ENCODE assay signal across 22 mouse cellular contexts in the genomic region with DNA sequence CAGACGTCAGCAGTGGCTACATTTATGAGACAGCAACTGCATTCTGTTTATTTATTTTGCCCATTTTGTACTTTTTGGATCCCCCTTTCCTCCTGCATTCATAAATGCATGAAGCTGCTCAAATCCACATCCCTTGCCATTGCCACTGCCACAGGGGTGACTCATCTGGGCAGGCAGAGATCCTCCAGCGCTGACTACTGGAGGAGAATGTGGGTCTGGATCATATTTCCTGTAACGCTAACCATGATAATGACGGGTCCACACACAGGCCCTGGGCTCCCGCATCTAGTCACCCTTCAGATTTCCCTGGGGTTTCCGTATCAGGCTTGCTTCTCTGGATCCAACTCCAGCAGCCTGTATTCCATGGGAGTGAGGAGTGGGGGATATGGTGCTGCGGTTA.
DNase-seq lines count a peak whose midpoint lies in the region; ATAC-seq and TF ChIP-seq lines count a peak whose summit lies in the region.
"Had no signal": no experiment of that assay in that cellular context is flagged by ENCODE, and none has a peak within 500 bp of the region (broad histone marks: within the 10 kb centered on the region; RNA-seq: fewer than 3 reads in every experiment).

No protein-coding gene starts in this region.

- no peak for TF ChIP-seq POLR2A in myocyte (IDR thresholded peaks at IDR 0.05; ENCODE audit: insufficient read length, low read depth)

- H3K9me3 ChIP-seq in heart, embryonic 13.5 days: peaks cover 4% of the 10 kb centered on the region; the same call in 1 of the 2 replicates
- H3K9me3 ChIP-seq in kidney, embryonic 14.5 days (ENCODE audit: control insufficient read depth, low read length): peaks cover 6% of the 10 kb centered on the region; the same call in 1 of the 2 replicates
- H3K9me3 ChIP-seq in kidney, embryonic 15.5 days (replicated peaks): 0 out of 2 replicates have a peak, but pooled peaks cover 2% of the 10 kb centered on the region
- H3K9me3 ChIP-seq: forebrain, embryonic 10.5 days; heart, embryonic 10.5 days; hindbrain, embryonic 12.5 days had no signal

- POLR2A ChIA-PET in Patski (lab: Charles Lee): no interaction called here

- H3K36me3 ChIP-seq in heart, embryonic 13.5 days: peaks cover 12% of the 10 kb centered on the region
- no peaks in the 10 kb centered on the region for H3K36me3 ChIP-seq in C2C12 (ENCODE audit: control insufficient read depth, insufficient read depth)
- no peaks in the 10 kb centered on the region for H3K36me3 ChIP-seq in myocyte (ENCODE audit: control insufficient read depth, insufficient read depth)
- no peaks in the 10 kb centered on the region for H3K36me3 ChIP-seq in kidney, embryonic 14.5 days (ENCODE audit: control insufficient read depth, insufficient read depth, low read length)
- no peaks in the 10 kb centered on the region for H3K36me3 ChIP-seq in kidney, embryonic 15.5 days
- H3K36me3 ChIP-seq: forebrain, embryonic 10.5 days; hindbrain, embryonic 12.5 days had no signal

- CTCF ChIA-PET in Patski (lab: Charles Lee): no interaction called here

- H3K27me3 ChIP-seq in heart, embryonic 13.5 days (replicated peaks): no peaks in the 10 kb centered on the region
- H3K27me3 ChIP-seq in C2C12 (ENCODE audit: control insufficient read depth, insufficient read depth, insufficient read length): no peaks in the 10 kb centered on the region
- no peaks in the 10 kb centered on the region for H3K27me3 ChIP-seq in Patski
- H3K27me3 ChIP-seq in myocyte (ENCODE audit: control insufficient read depth, insufficient read depth, insufficient read length): no peaks in the 10 kb centered on the region
- H3K27me3 ChIP-seq in kidney, embryonic 14.5 days (ENCODE audit: control insufficient read depth, insufficient read depth, low read length): no peaks in the 10 kb centered on the region
- H3K27me3 ChIP-seq in kidney, embryonic 15.5 days: no peaks in the 10 kb centered on the region
- H3K27me3 ChIP-seq: hindbrain, embryonic 12.5 days had no signal

- WGBS in heart, embryonic 13.5 days: 50% methylated on average over 7 of the region's 7 CpGs
- 72% methylated on average over 7 of the region's 7 CpGs for WGBS in kidney, embryonic 14.5 days
- 59% methylated on average over 7 of the region's 7 CpGs for WGBS in kidney, embryonic 15.5 days

- peaks cover 53% of the 10 kb centered on the region for H3K4me1 ChIP-seq in heart, embryonic 13.5 days
- H3K4me1 ChIP-seq in kidney, embryonic 14.5 days (ENCODE audit: control insufficient read depth, insufficient read depth, low read length): no peaks in the 10 kb centered on the region
- H3K4me1 ChIP-seq in kidney, embryonic 15.5 days: peaks cover 20% of the 10 kb centered on the region

- no peak overlapping the region for H3K4me3 ChIP-seq in heart, embryonic 13.5 days
- H3K4me3 ChIP-seq in C2C12 (ENCODE audit: insufficient read depth, poor library complexity, severe bottlenecking) (no peak overlapping the region), myocyte (no peak overlapping the region)
- no peak overlapping the region for H3K4me3 ChIP-seq in kidney, embryonic 14.5 days (ENCODE audit: low read length)
- H3K4me3 ChIP-seq in kidney, embryonic 15.5 days (replicated peaks): no peak overlapping the region
- H3K4me3 ChIP-seq: erythroblast, embryonic 14.5 days; forebrain, embryonic 10.5 days; heart, embryonic 10.5 days; hindbrain, embryonic 12.5 days had no signal

- H3K4me2 ChIP-seq in heart, embryonic 13.5 days: no peak overlapping the region
- peak overlapping the region; percentile 44 for H3K4me2 ChIP-seq in myocyte (ENCODE audit: low read depth)
- H3K4me2 ChIP-seq in kidney, embryonic 14.5 days (replicated peaks; ENCODE audit: low read depth, low read length): no peak overlapping the region
- H3K4me2 ChIP-seq in kidney, embryonic 15.5 days: no peak overlapping the region
- H3K4me2 ChIP-seq: hindbrain, embryonic 12.5 days had no signal

- H3ac ChIP-seq in C2C12 (ENCODE audit: control insufficient read depth, insufficient read length, low read depth): no peak overlapping the region
- H3ac ChIP-seq in myocyte (ENCODE audit: control insufficient read depth, insufficient read length): no peak overlapping the region

- ATAC-seq in heart, embryonic 13.5 days (ENCODE audit: extremely low read depth, insufficient number of reproducible peaks, low FRiP score, low TSS enrichment): no peak
- ATAC-seq in Patski: peak; percentile 56
- no peak for ATAC-seq in kidney, embryonic 14.5 days (ENCODE audit: low FRiP score, low TSS enrichment)
- ATAC-seq in kidney, embryonic 15.5 days (replicated peaks; ENCODE audit: low FRiP score): no peak
- ATAC-seq: forebrain, embryonic 14.5 days; hindbrain, embryonic 16.5 days; inflammation-experienced regulatory T-cells, adult 6 months; intestine, postnatal 0 days had no signal

- H3K79me2 ChIP-seq in C2C12 (ENCODE audit: control insufficient read depth, insufficient read depth) (no peaks in the 10 kb centered on the region), myocyte (ENCODE audit: control insufficient read depth, insufficient read depth) (no peaks in the 10 kb centered on the region)

- TF ChIP-seq CTCF in C2C12 (IDR thresholded peaks at IDR 0.05; ENCODE audit: control insufficient read depth, insufficient read depth, insufficient read length) (no peak), Patski (IDR thresholded peaks at IDR 0.05) (no peak)

- H3K27ac ChIP-seq in heart, embryonic 13.5 days (replicated peaks): 0 out of 2 replicates have a peak overlapping the region, but pooled peaks have one; percentile 12
- H3K27ac ChIP-seq in kidney, embryonic 14.5 days (ENCODE audit: low read depth, low read length): no peak overlapping the region
- no peak overlapping the region for H3K27ac ChIP-seq in kidney, embryonic 15.5 days
- H3K27ac ChIP-seq: forebrain, embryonic 10.5 days; heart, embryonic 10.5 days; hindbrain, embryonic 12.5 days had no signal

- no peak for DNase-seq in heart, postnatal 14 days
- DNase-seq in Patski (ENCODE audit: low read depth, low spot score): no peak
- DNase-seq in layer of hippocampus, adult 9-10 months (ENCODE audit: low spot score): no peak
- DNase-seq: adrenal gland, postnatal 14 days; cerebellum, adult 18-20 months; cerebellum, adult 9-11 months; cerebellum, postnatal 36 days; heart, adult 18-20 months; heart, postnatal 4 days had no signal

- H3K79me3 ChIP-seq in C2C12 (ENCODE audit: low read depth): no peaks in the 10 kb centered on the region

- intact Hi-C loops in heart, postnatal 14 days (cut with DNase I): no loop called here

- no peak overlapping the region for H3K9ac ChIP-seq in heart, embryonic 13.5 days
- no peak overlapping the region for H3K9ac ChIP-seq in kidney, embryonic 14.5 days (ENCODE audit: low read depth, low read length)
- H3K9ac ChIP-seq in kidney, embryonic 15.5 days: no peak overlapping the region
- H3K9ac ChIP-seq: hindbrain, embryonic 12.5 days had no signal

- in situ Hi-C loops in Patski (cut with MboI; ENCODE audit: low pct_unique_long_range_greater_than_20kb): loop anchor here (5.0 kb wide), 1 partner anchor 63 kb away; a partner anchor contains a TSS

TF ChIP-seq in C2C12, 6 proteins besides CTCF, POLR2A, EP300 and RAD21:
- TF ChIP-seq CEBPB (IDR thresholded peaks at IDR 0.05; ENCODE audit: low read depth) (no peak), FOSL1 (IDR thresholded peaks at IDR 0.05; ENCODE audit: insufficient read depth, low read length, poor library complexity, severe bottlenecking) (peak; percentile 89)

TF ChIP-seq in myocyte, 11 proteins besides CTCF, POLR2A, EP300 and RAD21:
- TF ChIP-seq CEBPB (IDR thresholded peaks at IDR 0.05; ENCODE audit: insufficient read depth, poor library complexity, severe bottlenecking) (no peak), MYOG (IDR thresholded peaks at IDR 0.05; ENCODE audit: control insufficient read depth in 1 of 3, insufficient read depth in 1 of 3, insufficient read length in 2 of 3, low read depth in 2 of 3) (peak in 1 of 3 experiments; percentile 11), TCF3 (IDR thresholded peaks at IDR 0.05; ENCODE audit: insufficient read length, low read depth) (no peak), REST (IDR thresholded peaks at IDR 0.05; ENCODE audit: insufficient read depth, insufficient read length) (no peak)
